Mouse (Mus musculus) layer of hippocampus, adult 2 months (tissue): Measurements from ENCODE around the gene H2-DMa. TPM values are rescaled to one million over a fixed set of nuclear protein-coding genes. Genes with fewer than 3 reads are reported as not detected.

Source experiments
- DNase-seq, 2 experiments: peaks; one replicate each; pipeline ENCODE4 v3.0.0; 2022; ENCODE audit warnings: low spot score in 2 of 2
- H3K27ac ChIP-seq: fragments of 200-600 bp; 2 replicates; pipeline ENCODE4 v1.8.1; 2022
- H3K4me3 ChIP-seq: fragments of 200-600 bp; 2 replicates; pipeline ENCODE4 v1.8.1; 2022; ENCODE audit warnings: mild to moderate bottlenecking
- CTCF ChIP-seq: fragments of 200-600 bp; conservative IDR thresholded peaks from 2 replicates; pipeline ENCODE4 v1.8.1; 2022; ENCODE audit warnings: antibody characterized with exemption, mild to moderate bottlenecking, moderate library complexity
- total RNA-seq, 2 experiments: library from RNA; stranded (reverse); gene quantifications; 2 replicates each; pipeline ENCODE4 v1.2.3; 2021

H2-DMa gene
- total RNA-seq, 2 experiments from 2014 or later, result 26.2 to 33.1 TPM

- TF ChIP-seq CTCF, result no peak
- Histone ChIP-seq H3K4me3 (peak overlapping the region; percentile 98), H3K27ac (peak overlapping the region; percentile 100)
- peak in 1 of 2 experiments; percentile 40 for DNase-seq
Observed at GRCm38 (mm10) chr17:34121879-34122187, 2.5 kb downstream of the H2-DMa start.

GRCm38 (mm10) chr17:34122188-34122984 lies 3.0 kb downstream of the H2-DMa start, which contains the start of gene Brd2:
Gene Brd2, minus strand, starts transcription at chr17:34122634.
- peak; percentile 48 for TF ChIP-seq CTCF
- H3K4me3 ChIP-seq, result peak within 1 kb of the TSS; percentile 98
- peak within 1 kb of the TSS; percentile 100 for H3K27ac ChIP-seq
- DNase-seq, result peak; percentile 95 to 98

- no peak for TF ChIP-seq CTCF
- peak overlapping the region; percentile 100 for H3K27ac ChIP-seq
- H3K4me3 ChIP-seq, result peak overlapping the region; percentile 98
- DNase-seq, result no peak
Observed at GRCm38 (mm10) chr17:34123111-34123510, 3.8 kb downstream of the H2-DMa start.

- peak overlapping the region; percentile 100 for H3K27ac ChIP-seq
- DNase-seq, result no peak
- peak overlapping the region; percentile 98 for H3K4me3 ChIP-seq
- TF ChIP-seq CTCF, result no peak
Observed at GRCm38 (mm10) chr17:34123518-34123917, 4.2 kb downstream of the H2-DMa start.

GRCm38 (mm10) chr17:34124649-34125048 lies 5.3 kb downstream of the H2-DMa start:
- no peak for DNase-seq
- no peak for TF ChIP-seq CTCF
- no peak overlapping the region for H3K4me3 ChIP-seq
- no peak overlapping the region for H3K27ac ChIP-seq

GRCm38 (mm10) chr17:34126826-34127420 lies 7.6 kb downstream of the H2-DMa start:
- no peak for DNase-seq
- Histone ChIP-seq H3K4me3 (no peak overlapping the region), H3K27ac (peak overlapping the region; percentile 92)
- no peak for TF ChIP-seq CTCF

- no peak overlapping the region for H3K4me3 ChIP-seq
Observed at GRCm38 (mm10) chr17:34127475-34127874, 8.1 kb downstream of the H2-DMa start.

GRCm38 (mm10) chr17:34128264-34128937 lies 9.1 kb downstream of the H2-DMa start:
- TF ChIP-seq CTCF, result peak; percentile 65
- peak overlapping the region; percentile 10 for H3K4me3 ChIP-seq
- H3K27ac ChIP-seq, result peak overlapping the region; percentile 92
- peak; percentile 68 to 76 for DNase-seq

More at GRCm38 (mm10) chr17:34127475-34127874, 8.1 kb downstream of the H2-DMa start:
- DNase-seq, result peak in 1 of 2 experiments; percentile 68
- H3K27ac ChIP-seq, result peak overlapping the region; percentile 92
- TF ChIP-seq CTCF, result no peak

- peak; percentile 36 for TF ChIP-seq CTCF
- H3K27ac ChIP-seq, result peak overlapping the region; percentile 92
- H3K4me3 ChIP-seq, result peak overlapping the region; percentile 8
- DNase-seq, result no peak
Observed at GRCm38 (mm10) chr17:34128944-34129791, 9.8 kb downstream of the H2-DMa start.

- TF ChIP-seq CTCF, result no peak
- peak overlapping the region; percentile 92; the same call in 1 of the 2 replicates for H3K27ac ChIP-seq
- no peak overlapping the region for H3K4me3 ChIP-seq
- no peak for DNase-seq
Observed at GRCm38 (mm10) chr17:34130073-34130947, 11.0 kb downstream of the H2-DMa start.

- Histone ChIP-seq H3K4me3 (no peak overlapping the region), H3K27ac (peak overlapping the region; percentile 62)
- TF ChIP-seq CTCF, result no peak
- DNase-seq, result no peak
Observed at GRCm38 (mm10) chr17:34131911-34132310, 12.6 kb downstream of the H2-DMa start.
